Mouse (Mus musculus) R1 (cell line): ENCODE measurements at regions not wholly inside any gene's neighbourhood (a gene's known extent, or its start where the extent isn't known, plus 50 kb on each side); places are given as distances from the start of the nearest gene placed in this dataset.

ENCODE experiments used
- DNase-seq: peaks from one replicate; pipeline ENCODE4 v3.0.0-alpha.2; 2018; ENCODE audit warnings: low read depth, low spot score

DNA sequence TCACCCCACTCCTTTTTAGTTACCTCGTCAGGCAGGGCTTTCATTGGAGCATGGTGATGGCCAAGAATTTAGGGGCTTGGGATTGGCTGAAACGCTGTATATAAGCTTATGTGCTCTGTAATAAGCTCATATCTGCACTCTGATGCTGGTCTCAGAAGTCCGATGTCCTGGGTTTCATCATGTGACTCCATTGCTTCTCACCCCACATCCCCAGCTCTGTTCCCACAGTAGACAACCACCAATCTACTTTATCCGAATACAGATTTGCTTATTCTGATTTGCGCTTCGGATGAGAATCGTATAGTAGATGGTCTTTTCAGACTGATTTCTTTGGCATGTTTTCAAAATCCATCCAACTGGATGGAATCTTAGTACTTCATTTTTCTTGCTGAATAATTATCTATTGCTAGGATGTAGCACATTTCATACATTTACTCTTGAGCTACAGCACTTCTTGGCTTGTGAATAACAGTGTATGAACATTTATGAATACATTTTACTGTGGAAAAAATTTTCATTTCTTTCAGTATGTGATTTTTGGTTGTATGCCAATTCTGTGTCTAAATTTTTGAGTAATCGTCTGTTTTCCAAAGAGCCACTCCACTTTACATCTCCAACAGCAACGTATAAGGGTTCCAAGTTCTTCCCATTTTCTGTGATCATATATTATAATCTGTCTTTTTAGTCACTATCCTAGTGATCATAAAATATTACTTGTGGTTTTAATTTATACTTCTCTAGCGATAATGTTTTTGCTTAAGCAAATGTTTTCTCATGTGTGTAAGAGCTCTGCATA, 185.7 kb downstream of the Hace1 start:
- DNase-seq: no peak

DNA sequence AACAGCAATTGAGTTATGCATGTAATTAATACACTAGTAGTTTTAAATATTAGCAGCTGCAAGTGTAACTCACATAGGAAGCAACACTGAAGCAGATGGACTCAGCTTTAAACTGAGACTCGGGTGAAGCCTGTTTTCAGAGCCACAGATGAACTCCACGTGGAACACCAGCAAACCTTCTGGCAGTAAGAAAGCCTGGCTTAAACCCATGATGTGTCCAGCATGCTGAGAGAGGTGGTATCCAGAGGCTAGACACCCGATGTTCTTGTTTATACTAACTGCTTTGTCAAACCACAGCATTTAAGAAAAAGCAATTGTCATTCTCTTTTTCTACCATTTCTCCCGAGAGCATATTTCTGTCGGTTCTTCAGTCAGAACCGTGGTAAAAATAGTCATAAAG, 202.1 kb downstream of the Hace1 start:
- DNase-seq: no peak

DNA sequence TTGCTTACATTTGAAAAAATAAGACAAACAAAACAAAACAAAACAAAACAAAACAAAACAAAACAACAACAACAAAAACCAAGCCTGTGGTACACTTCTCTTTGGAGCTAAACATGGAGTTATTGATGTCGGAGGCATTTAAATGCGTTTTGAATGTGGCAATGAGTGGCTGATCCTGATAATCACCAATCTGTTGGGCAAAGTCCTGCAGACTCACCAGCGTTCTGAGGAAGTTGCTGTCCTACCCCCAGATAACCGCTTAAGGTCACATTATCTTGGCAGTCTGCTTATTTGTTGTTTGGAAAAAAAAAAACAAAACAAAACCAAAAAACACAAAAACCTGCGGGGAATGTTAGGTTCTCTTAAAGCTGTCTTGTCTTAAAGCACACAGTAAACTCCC, 205.4 kb downstream of the Hace1 start:
- no peak for DNase-seq

DNA sequence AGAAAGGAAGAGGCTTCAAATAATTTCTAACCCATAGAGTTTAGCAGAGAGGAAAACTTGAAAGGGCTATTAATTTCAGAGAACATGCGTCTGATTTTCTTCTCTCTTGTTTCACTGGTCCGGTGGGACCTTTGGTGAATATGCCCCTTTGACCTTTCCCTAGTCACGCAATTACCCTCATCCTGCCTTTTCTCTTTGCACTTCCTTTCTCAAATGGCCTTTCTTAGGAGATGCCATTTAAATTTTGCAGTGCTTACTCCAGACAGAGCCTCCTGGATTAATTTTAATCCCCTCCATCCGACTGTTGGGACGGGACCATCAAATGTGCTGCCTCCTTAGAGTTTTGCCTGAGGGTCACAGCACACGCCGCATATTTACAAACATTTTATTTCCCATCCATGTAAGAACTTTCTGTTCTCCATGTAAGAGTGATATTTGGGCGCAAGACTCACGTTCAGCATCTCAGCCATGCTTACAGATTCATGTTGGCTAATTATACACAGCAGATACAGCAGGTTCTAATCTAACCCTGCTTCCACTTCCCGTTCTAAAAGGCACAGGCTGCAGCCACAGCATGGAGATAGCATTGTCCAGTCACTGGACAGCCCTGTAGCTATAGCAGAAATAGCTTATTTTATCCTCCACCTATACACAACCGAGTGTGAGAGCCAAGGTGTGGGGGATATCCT, 206.0 kb downstream of the Hace1 start:
- no peak for DNase-seq

DNA sequence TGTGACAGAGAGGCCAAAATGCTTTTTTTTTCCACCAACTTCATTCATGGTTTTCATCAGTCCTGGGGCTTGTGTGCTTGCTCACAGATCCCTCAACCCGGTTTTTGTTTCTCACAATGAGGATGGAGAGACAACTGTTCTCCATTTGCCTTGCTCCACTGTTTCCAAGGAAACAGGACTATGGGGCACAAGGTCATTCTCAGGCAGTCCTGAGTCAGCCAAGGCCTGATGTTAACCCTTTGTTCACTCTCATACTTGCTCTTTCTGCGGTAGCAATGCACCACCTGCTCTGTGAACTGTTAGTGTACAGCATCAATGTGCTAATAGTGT, 206.5 kb downstream of the Hace1 start:
- DNase-seq: peak; percentile 27

DNA sequence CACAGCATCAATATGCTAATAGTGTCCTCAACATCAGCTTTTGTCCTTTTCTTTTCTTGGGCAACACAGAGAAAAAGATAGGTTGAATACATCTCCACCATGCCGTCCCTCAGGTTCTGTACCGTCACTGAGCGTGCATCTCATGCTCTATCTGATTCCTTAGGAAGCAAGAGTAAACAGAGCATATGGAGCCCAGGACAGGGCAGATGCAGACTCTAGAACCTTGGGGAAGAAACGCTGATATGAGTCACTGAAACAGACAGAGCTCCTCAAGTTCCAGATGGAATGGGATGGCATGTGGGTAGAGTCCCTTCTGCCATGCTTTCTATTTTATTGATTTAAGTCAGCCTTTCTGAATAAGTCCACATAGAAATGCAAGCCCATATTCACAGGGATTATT, 206.9 kb downstream of the Hace1 start:
- no peak for DNase-seq

DNA sequence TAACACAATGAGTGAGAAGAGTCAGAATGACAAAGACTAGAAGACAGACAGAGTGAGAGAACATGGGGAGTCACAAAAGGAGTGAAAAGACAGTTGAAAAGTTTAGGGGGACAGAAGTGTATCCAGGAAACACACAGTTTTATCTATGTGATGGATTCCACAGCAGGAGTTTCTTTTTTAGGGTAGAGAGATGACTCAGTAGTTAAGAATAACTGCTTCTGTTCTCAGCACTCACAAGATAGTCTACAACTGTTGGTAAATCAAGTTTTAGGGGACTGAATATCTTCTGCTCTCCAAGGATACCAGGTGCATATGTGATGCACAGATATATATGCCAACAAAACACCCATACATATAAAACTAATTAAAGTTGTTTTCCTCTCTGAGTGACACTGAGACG, 210.7 kb downstream of the Hace1 start:
- DNase-seq: no peak

DNA sequence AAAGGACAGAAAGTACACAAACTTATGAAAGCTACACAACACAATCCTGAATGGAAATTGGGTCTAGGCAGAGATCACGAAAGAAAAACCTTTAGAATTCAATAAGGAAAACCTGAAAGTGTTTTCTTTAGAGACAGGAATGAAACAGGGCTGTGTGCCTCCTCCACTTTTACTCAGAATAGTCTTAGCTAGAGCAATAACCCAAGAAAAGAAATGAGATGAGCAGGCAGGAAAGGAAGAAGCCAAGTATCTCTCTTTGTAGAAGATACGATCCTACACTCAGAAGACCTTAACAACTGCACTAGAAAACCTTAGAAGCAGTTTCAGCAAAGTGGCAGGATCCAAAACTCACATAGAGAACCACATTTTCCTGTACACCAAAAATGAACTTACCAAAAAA, 218.0 kb downstream of the Hace1 start:
- no peak for DNase-seq

DNA sequence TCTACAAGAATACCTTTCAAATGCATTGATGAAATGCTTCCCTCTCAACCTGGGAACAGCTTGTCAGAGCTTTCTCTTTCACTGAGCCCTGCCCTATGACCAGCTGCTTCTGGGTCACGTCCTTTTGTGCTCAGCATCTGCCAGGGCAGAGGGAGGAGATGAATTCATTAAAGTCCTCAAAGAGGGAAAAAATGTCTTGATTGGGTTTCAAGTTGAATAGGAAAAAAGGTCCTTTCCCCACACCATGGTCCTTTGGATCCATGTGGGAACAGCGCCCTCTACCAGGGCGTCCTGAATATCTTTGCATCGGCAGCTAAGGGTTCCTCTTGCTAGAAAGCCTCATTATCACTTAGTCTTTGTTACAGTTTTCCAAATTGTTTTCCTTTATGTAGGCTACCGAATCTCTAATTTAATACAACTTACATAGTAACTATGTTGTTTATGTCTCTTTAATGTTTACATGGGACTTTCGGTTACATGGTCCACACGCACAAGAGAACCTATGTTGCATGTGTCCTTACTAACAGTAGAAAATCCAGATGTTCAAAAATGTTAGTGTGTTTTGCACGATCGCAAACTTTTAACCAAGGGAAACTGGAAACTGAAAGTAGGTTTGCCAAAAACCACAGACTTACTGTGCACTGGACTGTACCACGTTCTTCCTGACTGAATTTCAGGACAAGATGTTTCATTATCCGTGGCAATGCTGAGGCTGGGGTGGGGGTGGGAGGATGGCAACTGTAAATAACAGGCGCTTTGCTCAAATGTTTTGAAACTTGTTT, 222.6 kb downstream of the Hace1 start:
- DNase-seq: peak; percentile 60

DNA sequence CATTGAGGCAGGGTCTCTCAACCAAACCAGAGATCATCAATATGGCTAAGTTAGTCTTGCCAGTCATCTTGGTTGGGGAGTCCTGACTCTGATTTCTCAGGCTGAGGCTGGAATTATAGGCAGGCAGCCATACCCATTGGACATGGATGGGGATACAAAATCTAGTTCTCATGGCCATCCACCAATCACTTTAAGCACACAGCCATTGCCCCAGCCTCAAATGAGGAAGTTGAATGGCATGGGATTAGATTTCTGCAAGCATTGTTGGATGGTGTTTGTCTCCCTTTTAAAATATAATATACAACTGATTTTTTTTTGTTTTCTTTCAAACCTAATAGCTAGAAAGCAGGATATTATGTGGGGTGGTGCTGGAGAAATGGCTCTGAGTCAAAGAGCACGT, 223.8 kb downstream of the Hace1 start:
- no peak for DNase-seq

DNA sequence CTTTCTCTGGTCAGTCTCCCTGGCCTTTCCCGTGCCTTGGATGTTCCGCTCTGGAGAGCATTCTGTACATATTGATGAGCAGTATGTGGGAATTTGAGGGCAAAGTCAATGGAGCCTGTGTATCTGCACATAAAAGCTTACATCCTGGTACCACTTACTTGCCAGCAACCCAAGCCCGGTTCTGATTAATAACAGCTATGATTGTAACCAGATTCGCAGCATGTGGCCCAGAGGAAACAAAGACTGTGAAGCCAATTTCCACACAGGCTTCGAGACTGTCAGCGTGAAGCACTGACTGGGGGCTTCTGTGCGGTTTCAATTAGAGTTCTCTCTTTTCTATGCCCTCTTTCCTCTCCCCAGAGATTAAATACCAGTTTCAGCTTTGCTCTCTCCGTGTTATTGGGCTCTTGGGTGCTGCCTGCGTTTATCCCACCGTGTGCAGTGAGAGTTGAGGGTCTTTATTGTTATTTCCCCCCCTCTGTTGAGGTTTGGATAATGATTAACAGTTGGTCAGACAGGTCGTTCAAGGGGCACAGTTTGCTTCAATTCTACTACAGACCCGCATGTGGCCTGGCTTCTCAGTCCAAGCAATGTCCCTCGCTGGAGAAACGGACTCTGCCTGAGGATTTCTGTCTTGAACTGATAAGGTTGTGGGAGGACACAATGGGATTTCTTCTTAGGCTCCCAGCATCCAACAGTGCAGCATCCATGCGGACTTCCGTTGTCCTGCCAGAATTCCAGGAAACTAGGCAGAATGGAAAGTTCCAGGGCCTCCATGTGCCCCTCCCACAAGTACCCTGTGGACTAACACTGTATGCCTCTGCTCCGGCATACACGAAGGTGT, 229.6 kb downstream of the Hace1 start:
- DNase-seq: peak; percentile 10

DNA sequence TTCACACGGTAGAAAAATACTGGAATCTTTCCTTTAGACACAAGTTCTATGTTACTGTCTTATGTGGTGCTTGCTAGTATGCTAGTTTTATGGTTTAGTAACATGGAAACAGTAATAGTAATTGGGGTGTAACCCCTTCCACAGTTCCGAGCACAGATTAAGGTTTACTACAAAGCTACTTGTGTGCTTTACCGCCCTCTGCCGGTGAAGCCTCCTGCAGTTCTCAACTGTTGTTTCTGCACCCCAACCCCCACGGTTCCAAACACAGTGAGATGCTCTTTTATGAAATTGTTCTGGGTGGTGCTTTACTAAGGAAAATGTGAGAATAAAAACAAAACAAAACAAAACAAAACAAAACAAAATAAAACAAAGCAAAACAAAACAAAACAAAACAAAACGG, 234.3 kb downstream of the Hace1 start:
- DNase-seq: peak; percentile 63

DNA sequence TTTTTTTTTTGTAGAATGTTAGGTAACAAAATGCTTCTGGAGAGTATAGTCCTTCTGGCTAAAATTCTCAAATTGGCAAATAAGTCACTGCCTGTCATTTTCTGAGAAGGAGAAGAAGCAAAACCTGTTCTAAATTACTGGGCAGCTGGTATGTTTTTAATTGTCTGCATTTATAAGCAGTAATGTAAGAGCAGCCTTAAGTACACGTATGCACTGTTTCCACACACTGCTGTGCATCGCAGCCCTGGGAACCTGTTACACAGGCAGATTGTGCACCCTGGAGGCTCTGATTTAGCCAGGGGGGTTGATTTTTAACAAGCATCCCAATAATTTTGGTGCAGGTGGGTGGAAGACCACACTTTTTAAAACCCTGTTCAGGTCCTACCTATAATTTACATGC, 236.2 kb downstream of the Hace1 start:
- DNase-seq: no peak

DNA sequence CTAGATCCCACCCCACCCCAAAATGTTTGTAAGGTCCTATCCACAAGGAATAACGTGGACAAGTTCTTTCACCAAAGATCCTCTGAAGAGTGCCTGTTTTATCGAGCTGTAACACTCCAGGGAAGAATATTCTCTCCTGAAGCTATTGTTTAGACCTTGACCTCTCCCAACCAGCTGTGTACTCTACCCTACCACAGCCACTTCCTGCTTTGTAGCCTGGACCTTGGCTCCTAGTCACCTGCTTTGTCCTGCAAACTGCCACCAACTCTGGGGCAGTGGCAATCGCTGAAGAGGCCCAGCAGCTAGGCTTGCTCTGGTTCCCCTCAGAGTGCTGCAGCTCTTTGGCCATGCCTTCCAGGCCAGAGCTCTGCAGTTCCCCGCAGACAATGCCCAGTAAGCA, 239.1 kb downstream of the Hace1 start:
- DNase-seq: no peak

DNA sequence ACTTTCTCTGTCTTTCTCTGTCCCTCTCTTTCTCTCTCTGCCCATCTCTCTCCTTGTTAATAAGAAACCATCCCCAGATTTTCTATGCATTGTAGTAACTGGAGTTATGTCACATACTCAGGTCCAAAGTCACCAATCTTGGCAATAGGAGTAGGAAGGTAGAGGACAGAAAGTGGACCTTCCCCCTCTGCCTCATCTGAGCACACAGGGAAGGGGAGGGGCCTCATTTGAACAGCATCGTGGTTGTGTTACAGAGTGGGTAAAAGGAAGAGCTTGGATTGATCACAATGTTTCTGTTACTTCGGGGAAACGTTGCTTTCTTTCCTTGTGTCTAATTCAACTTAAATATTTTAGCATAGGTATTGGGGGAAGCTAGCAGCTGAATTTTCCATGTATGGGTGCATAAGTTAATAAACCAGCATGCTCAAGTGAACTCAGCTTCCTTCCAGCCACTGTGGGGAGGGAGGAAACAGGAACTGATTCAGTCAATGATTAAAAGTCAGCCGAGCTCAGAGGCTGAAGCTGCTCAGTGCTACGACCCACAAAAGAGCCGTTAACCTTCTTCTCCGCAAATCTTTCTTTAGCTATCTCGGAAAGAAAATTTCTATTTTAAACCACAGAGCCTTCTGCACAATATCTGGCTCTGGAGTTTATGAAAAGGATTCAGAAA, 243.5 kb downstream of the Hace1 start:
- no peak for DNase-seq

DNA sequence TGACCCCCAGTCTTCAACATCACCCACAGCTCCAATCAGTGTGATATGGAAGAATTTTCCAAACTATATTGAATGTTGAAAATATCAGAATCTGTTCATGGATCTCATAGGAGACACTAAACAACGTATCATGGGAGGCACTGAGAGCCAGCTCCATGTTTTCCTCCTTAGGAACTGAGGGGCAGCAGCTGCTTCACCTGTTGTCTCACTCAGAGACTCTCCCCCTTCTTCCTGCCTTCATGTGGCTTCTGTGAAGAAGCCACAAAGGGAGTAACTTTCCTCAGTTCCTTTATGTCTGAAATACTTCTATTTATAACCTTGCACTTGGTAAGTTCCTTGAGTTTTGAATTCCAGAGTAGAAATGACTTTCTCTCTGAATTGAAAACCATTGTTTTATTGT, 244.6 kb downstream of the Hace1 start:
- no peak for DNase-seq

DNA sequence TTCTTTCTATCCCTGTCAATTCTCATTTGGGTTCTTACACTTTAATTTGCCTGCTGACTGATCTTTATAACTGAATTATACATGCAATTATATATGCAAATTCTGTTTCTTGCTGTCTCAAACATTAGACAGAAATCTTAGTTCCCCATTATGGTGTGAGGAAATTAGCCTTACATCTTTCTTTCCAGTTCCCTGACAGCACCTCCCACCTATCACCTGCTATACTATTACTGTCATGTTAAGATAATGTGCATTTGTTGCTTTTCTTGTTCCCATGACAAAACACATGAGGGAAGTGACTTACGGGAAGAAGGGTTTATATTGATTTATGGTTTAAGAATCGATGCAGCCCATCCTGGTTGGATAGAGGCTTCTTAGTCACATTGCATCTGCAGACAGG, 246.0 kb downstream of the Hace1 start:
- DNase-seq: no peak

DNA sequence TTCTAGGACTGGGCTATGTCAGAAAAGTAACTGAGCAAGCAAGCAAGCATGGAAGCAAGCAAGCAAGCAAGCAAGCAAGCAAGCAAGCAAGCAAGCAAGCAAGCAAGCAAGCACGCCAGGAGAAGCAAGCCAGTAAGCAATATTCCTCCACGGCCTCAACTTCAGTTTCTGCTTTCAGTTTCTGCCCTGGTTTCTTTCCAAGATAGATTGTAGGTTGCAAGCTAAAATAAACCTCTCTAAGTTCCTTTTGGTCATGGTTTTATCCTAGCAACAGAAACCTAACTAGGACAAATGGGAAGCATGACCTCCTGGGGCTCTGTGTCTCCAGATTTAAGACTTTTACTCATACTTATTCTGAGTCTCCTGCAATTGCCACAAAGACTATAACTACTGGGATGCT, 271.0 kb downstream of the Hace1 start:
- no peak for DNase-seq

DNA sequence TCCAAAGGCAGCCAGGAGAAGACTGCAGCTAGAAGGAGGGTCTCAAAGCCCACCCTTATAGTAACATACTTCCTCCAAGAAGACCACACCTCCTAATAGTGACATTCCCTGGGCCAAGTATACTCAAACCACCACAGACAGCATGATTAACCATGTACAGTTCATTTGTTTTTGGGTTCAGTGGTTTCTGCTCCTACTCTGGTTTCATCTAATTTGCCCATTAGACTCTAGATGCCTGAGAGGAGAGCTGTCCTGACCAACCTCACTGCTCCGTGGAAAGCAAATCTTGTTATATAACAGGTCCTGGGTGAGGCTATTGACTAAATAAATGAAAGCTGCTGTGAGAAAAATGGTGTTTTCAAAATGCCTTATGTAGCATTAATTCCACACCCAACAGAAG, 272.2 kb downstream of the Hace1 start:
- DNase-seq: no peak

DNA sequence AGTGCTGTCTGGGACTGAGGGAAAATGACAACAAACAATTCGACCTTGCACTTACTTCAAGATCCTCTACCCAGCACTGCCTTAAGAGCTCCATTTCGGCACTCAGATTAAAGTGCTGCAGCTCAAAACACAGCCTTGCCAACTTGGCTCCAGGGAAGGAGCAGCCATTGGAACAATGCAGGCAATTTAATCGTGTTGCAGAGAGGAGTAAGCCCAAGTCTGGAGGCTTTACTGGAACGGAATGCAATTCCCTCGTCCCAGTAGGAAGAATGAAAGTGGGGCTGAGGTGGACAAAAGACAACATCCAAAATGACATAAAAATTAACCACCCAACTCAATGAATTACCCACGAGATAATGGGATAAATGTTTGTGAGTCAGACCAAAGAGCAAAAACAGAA, 273.0 kb downstream of the Hace1 start:
- no peak for DNase-seq

DNA sequence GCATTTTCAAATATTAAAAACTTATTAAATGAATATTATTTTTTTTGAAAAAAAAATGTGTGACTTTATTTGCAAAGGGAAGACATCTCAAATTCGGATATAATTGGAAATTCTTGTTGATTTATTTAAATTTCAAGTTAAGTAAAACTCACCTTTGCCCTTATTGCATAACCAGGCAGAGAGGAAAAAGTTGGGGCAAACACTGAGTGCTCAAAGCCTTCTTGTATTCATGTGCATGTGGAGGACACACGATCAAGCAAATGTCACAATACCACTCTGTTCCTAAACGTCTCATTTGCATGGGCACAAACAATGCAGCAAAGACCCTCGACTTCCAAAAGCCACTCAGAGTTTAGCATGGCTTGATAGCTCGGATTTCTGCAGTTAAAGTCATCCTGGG, 275.1 kb downstream of the Hace1 start:
- DNase-seq: no peak
